Mouse (Mus musculus): ENCODE data around the gene Bend5.

GRCm38 (mm10) chr4:111493750-111494404, 79.1 kb downstream of the Bend5 start:
- TF ChIP-seq CTCF (IDR thresholded peaks at IDR 0.05; ENCODE audit: low read depth, low read length) (peak; percentile 21; the same call in 1 of the 2 replicates), POLR2A (IDR thresholded peaks at IDR 0.05; ENCODE audit: extremely low read depth, insufficient read depth, low read length) (no peak)
